Mouse (Mus musculus) megakaryocyte, embryonic 14.5 days (primary cell): ENCODE measurements at regions not wholly inside any gene's neighbourhood (a gene's known extent, or its start where the extent isn't known, plus 50 kb on each side); places are given as distances from the start of the nearest gene placed in this dataset.

Experiments used
- H3K27me3 ChIP-seq: replicated peaks from 2 replicates; pipeline ENCODE3; 2012; ENCODE audit warnings: inconsistent platforms
- H3K36me3 ChIP-seq: replicated peaks from 2 replicates; pipeline ENCODE3; 2012; ENCODE audit warnings: low read length, inconsistent platforms, mixed read lengths
- H3K4me1 ChIP-seq: 2 replicates; pipeline ENCODE4 v1.6.1; 2012; ENCODE audit warnings: inconsistent platforms
- H3K4me3 ChIP-seq: replicated peaks from 2 replicates; pipeline ENCODE3; 2012; ENCODE audit warnings: moderate library complexity, mild to moderate bottlenecking, inconsistent platforms
- H3K9me3 ChIP-seq: 2 replicates; pipeline ENCODE4 v1.6.1; 2012; ENCODE audit warnings: inconsistent platforms
- FLI1 ChIP-seq: IDR thresholded peaks from 2 replicates; pipeline ENCODE4 v1.6.1; 2012; ENCODE audit warnings: low read length, inconsistent platforms, mixed read lengths
- GATA1 ChIP-seq: IDR thresholded peaks from 3 replicates; pipeline ENCODE4 v1.6.1; 2012; ENCODE audit warnings: mixed read lengths, low read length, inconsistent platforms, borderline replicate concordance

DNA sequence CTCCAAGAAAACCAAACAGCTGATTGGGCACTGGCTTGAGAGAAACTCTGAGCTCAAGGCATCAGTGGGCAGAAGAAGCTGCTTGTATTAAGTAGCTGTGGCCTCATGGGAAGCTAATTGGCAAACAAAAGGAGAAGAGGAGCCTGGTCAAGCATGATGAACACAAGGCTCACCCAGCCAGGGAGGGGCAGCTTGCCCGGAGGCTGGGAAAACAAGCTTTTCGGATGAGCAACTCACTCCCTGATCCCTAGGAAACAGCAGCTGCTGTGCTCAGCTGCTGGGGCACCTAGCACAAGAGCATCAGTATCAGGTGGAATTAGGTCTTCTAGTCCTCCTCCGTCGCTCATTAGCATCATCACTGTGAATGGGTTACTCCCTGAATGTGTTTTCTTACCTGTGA lies 405.6 kb upstream of the Kdm8 start:
- Histone ChIP-seq H3K9me3 (no peaks in the 10 kb centered on the region; the same call in 1 of the 2 replicates), H3K4me1 (no peaks in the 10 kb centered on the region), H3K36me3 (no peaks in the 10 kb centered on the region), H3K27me3 (no peaks in the 10 kb centered on the region), H3K4me3 (no peak overlapping the region)
- TF ChIP-seq FLI1 (no peak), GATA1 (no peak)

DNA sequence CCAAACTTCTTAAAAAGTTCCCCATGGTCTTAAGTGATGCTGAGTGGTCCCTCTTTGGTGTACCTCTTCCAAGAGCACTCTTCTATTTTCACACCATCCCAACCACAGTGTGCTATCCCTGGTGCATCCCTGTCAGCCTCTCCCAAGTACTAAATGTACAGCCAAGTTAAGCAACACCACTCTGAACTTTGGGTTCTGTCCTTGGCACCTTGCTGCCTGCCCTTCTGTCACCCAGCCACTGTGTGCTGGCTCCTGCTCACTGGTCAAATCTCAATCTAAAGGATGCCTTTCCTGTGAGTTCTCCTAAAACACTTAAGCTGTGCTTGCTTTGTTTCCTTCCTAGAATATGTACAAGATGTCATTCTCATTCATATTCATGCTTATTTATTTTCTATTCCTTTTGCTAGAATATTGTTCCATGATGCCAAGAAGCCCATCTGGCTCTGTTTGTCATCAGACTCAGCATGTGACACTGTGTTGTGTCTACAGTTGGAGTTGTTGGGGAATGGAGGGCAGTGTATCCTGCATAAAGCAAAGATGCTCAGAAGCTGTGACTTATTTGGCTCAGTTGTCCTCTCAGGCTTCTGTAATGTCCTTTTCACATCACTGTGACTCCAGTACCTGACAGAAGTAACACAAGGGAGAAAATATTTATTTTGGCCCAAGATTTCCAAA lies 388.4 kb upstream of the Kdm8 start:
- TF ChIP-seq FLI1 (no peak), GATA1 (no peak)
- no peaks in the 10 kb centered on the region for H3K27me3 ChIP-seq
- H3K36me3 ChIP-seq, result no peaks in the 10 kb centered on the region
- 0 out of 2 replicates have a peak, but pooled peaks cover 6% of the 10 kb centered on the region for H3K9me3 ChIP-seq
- peak overlapping the region; percentile 8 for H3K4me3 ChIP-seq
- H3K4me1 ChIP-seq, result no peaks in the 10 kb centered on the region

DNA sequence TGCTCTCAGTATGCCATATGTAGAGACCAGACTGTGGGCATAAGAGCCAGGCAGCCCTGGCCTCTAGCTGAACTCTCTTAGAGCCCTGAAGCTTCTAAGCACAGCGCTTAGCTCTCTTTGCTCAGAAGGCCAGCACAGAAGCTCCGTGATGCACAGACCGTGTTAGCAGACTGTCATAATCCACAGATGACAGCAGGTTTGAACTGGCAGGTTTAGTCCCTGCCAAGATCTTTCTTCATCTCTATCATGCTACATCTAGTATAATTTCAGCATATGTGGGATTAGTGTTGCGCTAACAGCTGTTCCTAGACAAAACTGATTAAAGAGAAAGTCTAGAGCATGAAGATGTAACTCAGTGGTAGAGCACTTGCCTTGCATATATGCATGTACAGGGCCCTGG lies 342.0 kb upstream of the Kdm8 start:
- TF ChIP-seq GATA1, result no peak
- TF ChIP-seq FLI1, result no peak
- no peaks in the 10 kb centered on the region for H3K4me1 ChIP-seq
- H3K4me3 ChIP-seq, result no peak overlapping the region
- H3K36me3 ChIP-seq, result no peaks in the 10 kb centered on the region
- no peaks in the 10 kb centered on the region for H3K27me3 ChIP-seq
- peaks cover 16% of the 10 kb centered on the region for H3K9me3 ChIP-seq

DNA sequence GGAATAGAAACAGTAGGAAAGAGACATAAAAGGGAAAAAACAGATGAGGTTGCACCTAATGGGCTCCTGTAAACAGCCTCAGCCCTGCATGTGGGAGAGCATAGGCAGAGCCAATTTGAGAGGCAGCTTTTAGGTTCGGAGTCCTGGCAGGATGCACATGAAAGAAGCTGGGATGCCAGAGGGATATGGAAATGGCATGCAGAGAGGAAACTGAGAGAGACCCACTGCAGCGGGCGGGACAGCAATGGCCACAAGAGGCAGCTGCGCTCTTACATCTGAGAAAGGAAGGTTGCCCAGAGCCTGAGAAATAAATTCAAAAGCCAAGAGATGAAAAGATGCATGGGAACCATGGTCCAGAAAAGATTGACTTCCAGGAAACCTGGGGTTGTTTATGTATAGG lies 340.5 kb upstream of the Kdm8 start:
- Histone ChIP-seq H3K4me1 (no peaks in the 10 kb centered on the region), H3K27me3 (no peaks in the 10 kb centered on the region)
- TF ChIP-seq GATA1, result no peak
- TF ChIP-seq FLI1, result no peak

DNA sequence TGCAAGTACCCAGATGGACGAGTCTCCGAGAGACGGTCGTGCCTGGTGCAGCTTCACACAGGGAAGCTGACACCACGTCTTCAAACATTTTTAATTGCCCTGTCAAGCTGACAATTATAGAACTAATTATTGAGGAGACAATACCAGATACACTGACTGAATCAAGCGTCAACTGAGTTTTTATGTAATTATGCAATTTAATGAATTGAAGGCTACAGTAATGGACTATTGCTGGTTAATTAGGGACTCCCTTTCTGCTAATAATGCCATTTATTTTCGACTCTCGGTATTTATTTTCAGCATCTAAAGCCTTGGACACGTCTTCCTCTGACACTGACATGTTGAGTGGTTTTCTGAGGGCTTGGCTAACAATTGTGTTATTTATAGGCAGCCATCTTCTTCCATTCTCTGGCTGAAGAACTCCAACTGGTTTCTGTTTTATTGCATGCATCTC lies 331.6 kb upstream of the Kdm8 start:
- Histone ChIP-seq H3K9me3 (peaks cover 8% of the 10 kb centered on the region), H3K27me3 (no peaks in the 10 kb centered on the region)

More for the DNA sequence above, 340.5 kb upstream of the Kdm8 start:
- Histone ChIP-seq H3K36me3 (no peaks in the 10 kb centered on the region), H3K9me3 (peaks cover 27% of the 10 kb centered on the region), H3K4me3 (no peak overlapping the region)

DNA sequence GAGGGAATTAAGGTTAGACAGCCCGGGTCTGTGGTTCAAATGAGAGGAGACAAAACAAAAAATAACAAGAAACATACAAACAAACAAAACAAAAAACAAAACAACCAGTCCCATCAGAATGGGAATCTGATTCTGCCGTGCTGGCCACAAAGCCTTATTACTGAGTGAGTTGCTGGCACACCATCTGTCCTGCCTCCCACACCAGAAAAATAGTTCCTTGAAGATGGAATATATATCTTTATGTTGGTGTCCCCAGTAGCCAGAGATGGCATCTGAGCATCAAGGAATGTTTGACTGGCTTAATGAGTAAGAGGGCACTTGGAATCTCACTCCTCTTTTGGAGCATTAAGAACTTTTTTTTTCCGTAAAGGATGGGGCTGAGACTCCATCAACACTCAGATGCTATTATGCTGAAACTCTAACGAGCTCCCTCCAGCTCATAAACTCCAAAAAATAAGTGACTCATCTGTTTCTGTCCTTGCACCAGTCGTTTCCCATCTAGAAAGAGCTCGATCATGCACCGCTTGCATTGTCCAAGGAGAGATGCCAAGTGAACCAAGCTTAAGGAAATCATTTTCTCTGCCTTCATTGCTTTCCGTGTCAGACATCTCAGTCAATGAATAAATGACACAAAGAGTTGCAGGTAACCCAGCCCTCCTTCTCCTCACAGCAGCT lies 329.0 kb upstream of the Kdm8 start:
- Histone ChIP-seq H3K36me3 (no peaks in the 10 kb centered on the region), H3K27me3 (no peaks in the 10 kb centered on the region), H3K9me3 (no peaks in the 10 kb centered on the region), H3K4me1 (no peaks in the 10 kb centered on the region), H3K4me3 (no peak overlapping the region)
- no peak for TF ChIP-seq GATA1
- no peak for TF ChIP-seq FLI1

More for the DNA sequence above, 331.6 kb upstream of the Kdm8 start:
- Histone ChIP-seq H3K4me3 (no peak overlapping the region), H3K36me3 (no peaks in the 10 kb centered on the region), H3K4me1 (no peaks in the 10 kb centered on the region)
- TF ChIP-seq GATA1, result no peak
- TF ChIP-seq FLI1, result no peak

DNA sequence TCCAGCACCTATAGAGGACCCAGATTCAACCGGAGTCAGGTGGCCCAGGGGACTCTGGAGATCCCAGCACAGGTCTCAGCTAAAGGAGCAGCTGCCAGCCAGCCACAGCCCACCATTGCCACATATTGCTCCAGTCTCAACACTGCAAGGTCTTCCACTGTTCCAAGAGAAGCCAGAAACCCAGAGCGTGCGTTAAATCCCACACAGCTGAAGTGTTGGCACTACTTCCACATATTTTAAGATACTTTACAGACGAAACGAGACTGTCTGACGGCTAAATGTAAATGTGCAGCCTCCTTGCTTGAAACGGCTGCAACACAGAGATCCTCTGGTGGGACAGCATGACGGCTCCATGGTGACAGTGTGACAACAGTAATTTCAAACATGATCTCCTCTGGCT lies 327.3 kb upstream of the Kdm8 start:
- Histone ChIP-seq H3K36me3 (no peaks in the 10 kb centered on the region), H3K9me3 (no peaks in the 10 kb centered on the region), H3K27me3 (no peaks in the 10 kb centered on the region), H3K4me3 (no peak overlapping the region), H3K4me1 (no peaks in the 10 kb centered on the region)
- TF ChIP-seq GATA1, result no peak
- no peak for TF ChIP-seq FLI1

DNA sequence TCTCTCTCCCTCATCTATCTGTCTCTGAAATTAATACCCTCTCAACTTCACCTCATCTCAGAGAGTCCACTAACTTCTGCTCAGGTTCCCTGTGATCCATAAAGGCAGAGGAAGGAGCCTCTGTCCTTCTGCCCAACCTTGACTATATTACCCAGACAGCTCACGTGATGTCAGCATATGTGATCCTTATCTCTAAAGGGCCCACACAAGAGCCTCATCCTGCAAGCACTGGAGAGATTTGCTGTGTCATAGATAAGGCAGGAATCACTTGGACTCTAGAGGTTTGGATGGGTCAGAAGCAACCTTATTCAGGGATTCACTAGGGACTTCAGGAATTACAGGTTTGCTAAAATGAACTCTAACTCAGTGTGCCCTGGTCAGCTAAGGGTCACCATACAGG lies 315.3 kb upstream of the Kdm8 start:
- no peaks in the 10 kb centered on the region for H3K9me3 ChIP-seq
- TF ChIP-seq GATA1 (no peak), FLI1 (no peak)
- H3K36me3 ChIP-seq, result no peaks in the 10 kb centered on the region
- H3K27me3 ChIP-seq, result no peaks in the 10 kb centered on the region
- H3K4me1 ChIP-seq, result no peaks in the 10 kb centered on the region
- no peak overlapping the region for H3K4me3 ChIP-seq

DNA sequence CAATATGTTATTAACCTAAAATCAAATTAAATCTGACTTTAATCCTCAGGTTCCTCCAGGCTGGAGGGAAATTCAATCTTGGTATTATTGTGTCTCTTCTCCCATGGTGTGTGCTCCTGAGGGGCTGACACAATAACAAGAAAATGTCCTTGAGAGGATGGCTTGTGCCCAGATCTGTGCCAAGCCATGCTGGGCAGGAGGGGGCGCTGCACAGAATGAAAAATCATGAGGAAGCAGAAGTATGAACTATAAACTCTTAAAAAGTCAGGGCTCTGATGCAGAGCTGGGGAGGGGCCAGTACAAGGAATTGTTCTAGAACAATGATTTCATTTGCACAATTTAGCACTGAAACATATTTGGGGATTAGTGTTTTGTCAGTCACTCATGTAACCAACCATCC lies 312.5 kb upstream of the Kdm8 start:
- H3K4me3 ChIP-seq, result no peak overlapping the region
- no peaks in the 10 kb centered on the region for H3K4me1 ChIP-seq
- H3K36me3 ChIP-seq, result no peaks in the 10 kb centered on the region
- no peak for TF ChIP-seq GATA1
- TF ChIP-seq FLI1, result no peak
- H3K27me3 ChIP-seq, result no peaks in the 10 kb centered on the region
- peaks cover 13% of the 10 kb centered on the region; the same call in 1 of the 2 replicates for H3K9me3 ChIP-seq

DNA sequence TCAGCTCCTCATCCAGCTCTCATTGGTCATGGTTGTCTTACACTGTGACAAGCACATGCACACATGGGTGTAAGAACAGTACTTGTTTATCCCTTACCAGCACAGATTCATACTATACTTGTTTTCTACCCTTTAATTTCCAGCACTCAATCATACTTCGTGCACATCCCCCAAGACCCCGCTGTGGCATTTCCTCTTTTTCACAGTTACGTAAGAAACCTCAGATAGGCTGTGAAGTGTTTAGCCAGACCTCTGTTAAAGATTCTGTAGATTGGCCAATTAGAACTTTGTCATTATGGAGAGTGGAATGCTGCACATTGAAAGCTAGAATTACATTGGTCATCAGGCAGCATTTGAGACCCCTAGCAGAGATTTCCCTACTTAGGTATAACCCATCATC lies 305.9 kb upstream of the Kdm8 start:
- TF ChIP-seq GATA1 (no peak), FLI1 (no peak)
- Histone ChIP-seq H3K27me3 (no peaks in the 10 kb centered on the region), H3K4me3 (no peak overlapping the region), H3K9me3 (peaks cover 13% of the 10 kb centered on the region; the same call in 1 of the 2 replicates), H3K36me3 (no peaks in the 10 kb centered on the region), H3K4me1 (no peaks in the 10 kb centered on the region)
